Mouse (Mus musculus) heart, embryonic 16.5 days (tissue): ENCODE data around the gene Ifit1bl2. TPM values are rescaled to one million over a fixed set of nuclear protein-coding genes. Genes with fewer than 3 reads are reported as not detected.
"Not testable (repeated sequence)": the region's sequence is repeated elsewhere in the genome, so short reads cannot be mapped to it uniquely, and the experiment has no call there.

Source experiments
- ATAC-seq: fragments of 200-750 bp; cut with Nextera tagmentation; replicated peaks from 2 replicates; pipeline ENCODE4 v1.8.0; 2017; ENCODE audit warnings: moderate number of reproducible peaks; ENCODE audit not compliant: insufficient read depth, low FRiP score; ENCODE audit errors: extremely low read depth
- H3K27ac ChIP-seq: fragments of 300-500 bp; sonication (generic); 2 replicates; pipeline ENCODE4 v1.5.1; 2014; ENCODE audit warnings: mild to moderate bottlenecking, low read length, control low read depth, moderate library complexity
- H3K27me3 ChIP-seq: fragments of 300-500 bp; sonication (generic); 2 replicates; pipeline ENCODE4 v1.6.1; 2014; ENCODE audit warnings: low read length, mixed read lengths; ENCODE audit not compliant: control insufficient read depth, insufficient read depth
- H3K36me3 ChIP-seq: fragments of 300-500 bp; sonication (generic); 2 replicates; pipeline ENCODE4 v1.6.1; 2014; ENCODE audit not compliant: control insufficient read depth, insufficient read depth
- H3K4me1 ChIP-seq: fragments of 300-500 bp; sonication (generic); 2 replicates; pipeline ENCODE4 v1.6.1; 2014; ENCODE audit warnings: low read length, mixed read lengths; ENCODE audit not compliant: control insufficient read depth, insufficient read depth
- H3K4me2 ChIP-seq: fragments of 300-500 bp; sonication (generic); 2 replicates; pipeline ENCODE4 v1.6.1; 2014; ENCODE audit warnings: low read depth, mild to moderate bottlenecking, control low read depth, low read length
- H3K4me3 ChIP-seq: fragments of 300-500 bp; sonication (generic); 2 replicates; pipeline ENCODE4 v1.5.1; 2014; ENCODE audit warnings: mild to moderate bottlenecking, control low read depth, low read length
- H3K9ac ChIP-seq: fragments of 300-500 bp; sonication (generic); 2 replicates; pipeline ENCODE4 v1.6.1; 2014; ENCODE audit warnings: low read length, control low read depth
- H3K9me3 ChIP-seq: fragments of 300-500 bp; sonication (generic); replicated peaks from 2 replicates; pipeline ENCODE4 v1.6.1; 2016; ENCODE audit warnings: low read length; ENCODE audit not compliant: control insufficient read depth
- WGBS: fragments of 180-500 bp; shearing (Covaris S2); extraction: QIAGEN DNeasy Blood & Tissue Kit; methylation state at CpG from one replicate; pipeline ENCODE4 v1.1.7; 2014; 5-methylcytosine and 5-hydroxymethylcytosine counted together
- polyA plus RNA-seq: library from polyadenylated mRNA; unstranded; fragments of >200 nt; fragmentation: Nextera tagmentation; extraction: Ambion mirVana; gene quantifications from 2 replicates; pipeline ENCODE4 v1.2.1, GENCODE M21; 2015

Ifit1bl2 gene
- polyA plus RNA-seq, 1 experiment from 2014 or later: 1.6 TPM

- H3K9ac ChIP-seq: no peak overlapping the region
- H3K4me2 ChIP-seq: no peak overlapping the region
- 75% methylated on average over 4 of the region's 4 CpGs for WGBS
- H3K27ac ChIP-seq: no peak overlapping the region
- no peaks in the 10 kb centered on the region for H3K9me3 ChIP-seq
- no peaks in the 10 kb centered on the region for H3K27me3 ChIP-seq
- H3K4me3 ChIP-seq: no peak overlapping the region
- no peaks in the 10 kb centered on the region for H3K4me1 ChIP-seq
- no peak for ATAC-seq
- no peaks in the 10 kb centered on the region for H3K36me3 ChIP-seq
These were observed 15.9 kb downstream of the Ifit1bl2 start for GRCm38 (mm10) chr19:34624663-34625062.

GRCm38 (mm10) chr19:34623781-34624180 lies 16.8 kb downstream of the Ifit1bl2 start:
- WGBS: 87% methylated on average over 6 of the region's 6 CpGs

GRCm38 (mm10) chr19:34620871-34621270 lies 19.7 kb downstream of the Ifit1bl2 start:
- Histone ChIP-seq H3K36me3 (no peaks in the 10 kb centered on the region), H3K4me3 (no peak overlapping the region), H3K4me2 (no peak overlapping the region), H3K27ac (no peak overlapping the region), H3K27me3 (no peaks in the 10 kb centered on the region), H3K4me1 (no peaks in the 10 kb centered on the region), H3K9ac (no peak overlapping the region), H3K9me3 (no peaks in the 10 kb centered on the region)
- ATAC-seq: no peak
- 88% methylated on average over 5 of the region's 5 CpGs for WGBS

More at GRCm38 (mm10) chr19:34623781-34624180, 16.8 kb downstream of the Ifit1bl2 start:
- no peak for ATAC-seq
- Histone ChIP-seq H3K4me2 (no peak overlapping the region), H3K9me3 (no peaks in the 10 kb centered on the region), H3K9ac (no peak overlapping the region), H3K27ac (no peak overlapping the region), H3K4me3 (no peak overlapping the region), H3K4me1 (no peaks in the 10 kb centered on the region), H3K36me3 (no peaks in the 10 kb centered on the region), H3K27me3 (no peaks in the 10 kb centered on the region)

GRCm38 (mm10) chr19:34612243-34613001 lies 28.1 kb downstream of the Ifit1bl2 start:
- 69% methylated on average over 5 of the region's 11 CpGs for WGBS
- not testable (repeated sequence) for H3K4me1 ChIP-seq, H3K4me3 ChIP-seq, H3K27ac ChIP-seq, H3K9me3 ChIP-seq, H3K9ac ChIP-seq, H3K36me3 ChIP-seq, H3K27me3 ChIP-seq, ATAC-seq, H3K4me2 ChIP-seq

GRCm38 (mm10) chr19:34610118-34610517 lies 30.4 kb downstream of the Ifit1bl2 start:
- not testable (repeated sequence) for H3K27ac ChIP-seq, H3K9me3 ChIP-seq, H3K4me1 ChIP-seq, H3K4me3 ChIP-seq, H3K27me3 ChIP-seq, ATAC-seq, H3K9ac ChIP-seq, H3K36me3 ChIP-seq, H3K4me2 ChIP-seq
- WGBS: 66% methylated on average over 3 of the region's 3 CpGs

- not testable (repeated sequence) for H3K9me3 ChIP-seq, H3K4me2 ChIP-seq, H3K4me1 ChIP-seq, H3K36me3 ChIP-seq, H3K9ac ChIP-seq, H3K27me3 ChIP-seq, H3K4me3 ChIP-seq
- 27% methylated on average over 4 of the region's 4 CpGs for whole genome bisulfite sequencing
- peak within 1 kb of the TSS; percentile 46; the same call in 1 of the 2 replicates for H3K27ac ChIP-seq
- peak; percentile 49 for ATAC-seq
These were observed 33.1 kb downstream of the Ifit1bl2 start, which contains the start of gene Ifit3b for GRCm38 (mm10) chr19:34607237-34608051. Gene Ifit3b (plus strand): TSS chr19:34607970.

GRCm38 (mm10) chr19:34605472-34605871 lies 35.1 kb downstream of the Ifit1bl2 start:
- no peaks in the 10 kb centered on the region for H3K36me3 ChIP-seq
- peaks cover 3% of the 10 kb centered on the region; the same call in 1 of the 2 replicates for H3K4me1 ChIP-seq
- no peak overlapping the region for H3K4me3 ChIP-seq
- no peak overlapping the region for H3K4me2 ChIP-seq
- no peak for ATAC-seq
- no peaks in the 10 kb centered on the region for H3K27me3 ChIP-seq
- no peaks in the 10 kb centered on the region for H3K9me3 ChIP-seq
- 86% methylated on average over 3 of the region's 3 CpGs for WGBS
- H3K27ac ChIP-seq: no peak overlapping the region
- no peak overlapping the region for H3K9ac ChIP-seq

- H3K27ac ChIP-seq, H3K36me3 ChIP-seq, H3K27me3 ChIP-seq, ATAC-seq, H3K9ac ChIP-seq, H3K9me3 ChIP-seq, H3K4me2 ChIP-seq, H3K4me3 ChIP-seq: not testable (repeated sequence)
- WGBS: 58% methylated on average over 1 of the region's 1 CpGs
- H3K4me1 ChIP-seq: peaks cover 13% of the 10 kb centered on the region
These were observed 38.7 kb downstream of the Ifit1bl2 start, which contains the start of gene Ifit1bl1 for GRCm38 (mm10) chr19:34601888-34602287. Gene Ifit1bl1 (minus strand): TSS chr19:34601956.

GRCm38 (mm10) chr19:34599250-34599649 lies 41.3 kb downstream of the Ifit1bl2 start:
- not testable (repeated sequence) for H3K27me3 ChIP-seq, H3K9ac ChIP-seq, H3K4me3 ChIP-seq, H3K27ac ChIP-seq, H3K4me2 ChIP-seq, ATAC-seq, H3K9me3 ChIP-seq, H3K36me3 ChIP-seq
- H3K4me1 ChIP-seq: peaks cover 14% of the 10 kb centered on the region
